Mouse (Mus musculus) mature B cell (primary cell): Measurements from ENCODE around the gene Anxa9.

ENCODE experiments used
- in situ Hi-C: fragments of 300-500 bp; cut with MboI; formaldehyde crosslinking; loops from 2 replicates; pipeline ENCODE4 v1.14.3; 2019

Anxa9 gene

GRCm38 (mm10) chr3:95284062-95284461, 22.9 kb downstream of the Anxa9 start:
- in situ Hi-C loops = no loop called here

- in situ Hi-C loops = no loop called here
Observed at GRCm38 (mm10) chr3:95283589-95283941, 23.4 kb downstream of the Anxa9 start.

GRCm38 (mm10) chr3:95282865-95283588, 23.9 kb downstream of the Anxa9 start:
- in situ Hi-C loops = no loop called here

GRCm38 (mm10) chr3:95282381-95282864, 24.6 kb downstream of the Anxa9 start:
- in situ Hi-C loops = no loop called here

- in situ Hi-C loops = no loop called here
Observed at GRCm38 (mm10) chr3:95281216-95282126, 25.5 kb downstream of the Anxa9 start, which contains the start of the genes Mindy1 and Prune1. Gene Mindy1 (plus strand): TSS chr3:95281345. Gene Prune1 (minus strand): TSS chr3:95282076.

- in situ Hi-C loops = no loop called here
Observed at GRCm38 (mm10) chr3:95280747-95281146, 26.2 kb downstream of the Anxa9 start.

GRCm38 (mm10) chr3:95277149-95277551, 29.8 kb downstream of the Anxa9 start:
- in situ Hi-C loops = no loop called here

GRCm38 (mm10) chr3:95276428-95276934, 30.5 kb downstream of the Anxa9 start:
- in situ Hi-C loops = no loop called here

- in situ Hi-C loops = no loop called here
Observed at GRCm38 (mm10) chr3:95275161-95275560, 31.8 kb downstream of the Anxa9 start.

GRCm38 (mm10) chr3:95274453-95274852, 32.5 kb downstream of the Anxa9 start:
- in situ Hi-C loops = no loop called here

GRCm38 (mm10) chr3:95273471-95273870, 33.5 kb downstream of the Anxa9 start:
- in situ Hi-C loops = no loop called here

GRCm38 (mm10) chr3:95270766-95271364, 36.1 kb downstream of the Anxa9 start:
- in situ Hi-C loops = no loop called here

GRCm38 (mm10) chr3:95269789-95270188, 37.2 kb downstream of the Anxa9 start:
- in situ Hi-C loops = no loop called here

- in situ Hi-C loops = no loop called here
Observed at GRCm38 (mm10) chr3:95267855-95268254, 39.1 kb downstream of the Anxa9 start.

- in situ Hi-C loops = no loop called here
Observed at GRCm38 (mm10) chr3:95266052-95266451, 40.9 kb downstream of the Anxa9 start.

GRCm38 (mm10) chr3:95264724-95265123, 42.3 kb downstream of the Anxa9 start:
- in situ Hi-C loops = loop anchor here (5.0 kb wide), 1 partner anchor 47 kb away; the partner anchor contains the start of gene Gabpb2

GRCm38 (mm10) chr3:95263089-95263739, 43.8 kb downstream of the Anxa9 start:
- in situ Hi-C loops = loop anchor here (5.0 kb wide), 1 partner anchor 46 kb away; the partner anchor contains the start of gene Gabpb2

- in situ Hi-C loops = loop anchor here (5.0 kb wide), 1 partner anchor 45 kb away; the partner anchor contains the start of gene Gabpb2
Observed at GRCm38 (mm10) chr3:95261975-95262374, 45.0 kb downstream of the Anxa9 start.

- in situ Hi-C loops = no loop called here
Observed at GRCm38 (mm10) chr3:95256931-95257330, 50.0 kb downstream of the Anxa9 start.

GRCm38 (mm10) chr3:95250783-95251424, 56.1 kb downstream of the Anxa9 start, which contains the start of gene Bnipl:
Gene Bnipl (minus strand): TSS chr3:95251193.
- in situ Hi-C loops = no loop called here

GRCm38 (mm10) chr3:95250361-95250760, 56.6 kb downstream of the Anxa9 start:
- in situ Hi-C loops = no loop called here
